Mouse (Mus musculus) ES-E14 (cell line): ENCODE data around the gene Ereg. TPM values are rescaled to one million over a fixed set of nuclear protein-coding genes. Genes with fewer than 3 reads are reported as not detected.

Experiments
- DNase-seq: peaks from one replicate; pipeline ENCODE4 v3.0.0-alpha.2; 2013; ENCODE audit warnings: low read depth, low spot score
- H3K27ac ChIP-seq: 2 replicates; pipeline ENCODE4 v1.5.1; 2012; ENCODE audit warnings: low read depth, mild to moderate bottlenecking, low read length, moderate library complexity, mixed read lengths; ENCODE audit not compliant: poor library complexity, insufficient read depth, severe bottlenecking
- H3K36me3 ChIP-seq: 2 replicates; pipeline ENCODE4 v1.6.1; 2012; ENCODE audit warnings: mild to moderate bottlenecking, low read length, moderate library complexity, mixed read lengths; ENCODE audit not compliant: control insufficient read depth, poor library complexity, insufficient read depth, severe bottlenecking
- H3K4me1 ChIP-seq, 2 experiments: fragments of 150-350 bp in 1 of 2; sonication (generic) in 1 of 2; 2 replicates each; pipeline ENCODE4 v1.6.1; 2012; ENCODE audit warnings: low read length in 2 of 2, mild to moderate bottlenecking in 1 of 2, mixed read lengths in 1 of 2; ENCODE audit not compliant: control insufficient read depth in 2 of 2, insufficient read depth in 2 of 2, poor library complexity in 1 of 2
- H3K4me3 ChIP-seq, 2 experiments: fragments of 150-350 bp in 1 of 2; sonication (generic) in 1 of 2; 2 replicates each; pipeline ENCODE4 v1.5.1; 2012; ENCODE audit warnings: low read length in 2 of 2, low read depth in 1 of 2, mild to moderate bottlenecking in 1 of 2, mixed read lengths in 1 of 2; ENCODE audit not compliant: insufficient read depth in 1 of 2, poor library complexity in 1 of 2, severe bottlenecking in 1 of 2
- H3K9ac ChIP-seq: 2 replicates; pipeline ENCODE4 v1.6.1; 2012; ENCODE audit warnings: low read depth, mild to moderate bottlenecking, low read length, mixed read lengths; ENCODE audit not compliant: poor library complexity, insufficient read depth, severe bottlenecking
- H3K9me3 ChIP-seq: fragments of 150-350 bp; sonication (generic); 2 replicates; pipeline ENCODE4 v1.6.1; 2012; ENCODE audit warnings: low read depth, mild to moderate bottlenecking, low read length; ENCODE audit not compliant: control insufficient read depth, insufficient read depth
- CHD2 ChIP-seq: IDR thresholded peaks from 2 replicates; pipeline ENCODE4 v1.6.1; 2014; ENCODE audit warnings: mild to moderate bottlenecking, low read depth, low read length, inconsistent platforms
- HCFC1 ChIP-seq: IDR thresholded peaks from 2 replicates; pipeline ENCODE4 v1.6.1; 2012; ENCODE audit warnings: low read length, inconsistent platforms, borderline replicate concordance; ENCODE audit not compliant: insufficient read depth
- MAFK ChIP-seq: IDR thresholded peaks from 2 replicates; pipeline ENCODE4 v1.6.1; 2014; ENCODE audit warnings: mild to moderate bottlenecking, low read depth, low read length, inconsistent platforms; ENCODE audit not compliant: insufficient read depth
- ZC3H11A ChIP-seq: IDR thresholded peaks from 2 replicates; pipeline ENCODE4 v1.6.1; 2012; ENCODE audit warnings: low read depth, mild to moderate bottlenecking, inconsistent platforms, low read length, borderline replicate concordance
- ZNF384 ChIP-seq: IDR thresholded peaks from 2 replicates; pipeline ENCODE4 v1.6.1; 2012; ENCODE audit warnings: low read depth, low read length, inconsistent platforms
- in situ Hi-C, 2 experiments: fragments of 600-800 bp; cut with MboI; formaldehyde crosslinking; loops; one replicate each; pipeline ENCODE4 v1.15.1; 2025; ENCODE audit warnings: low sequenced_read_pairs in 2 of 2, inconsistent platforms in 1 of 2; ENCODE audit not compliant: unreplicated experiment in 2 of 2
- total RNA-seq: library from RNA; depleted of rRNA; stranded (reverse); fragments of 300-350 nt; gene quantifications from 2 replicates; pipeline ENCODE4 v1.2.3, GENCODE M21; 2012

Ereg gene
- total RNA-seq, 1 experiment, result 0.13 TPM

DNA sequence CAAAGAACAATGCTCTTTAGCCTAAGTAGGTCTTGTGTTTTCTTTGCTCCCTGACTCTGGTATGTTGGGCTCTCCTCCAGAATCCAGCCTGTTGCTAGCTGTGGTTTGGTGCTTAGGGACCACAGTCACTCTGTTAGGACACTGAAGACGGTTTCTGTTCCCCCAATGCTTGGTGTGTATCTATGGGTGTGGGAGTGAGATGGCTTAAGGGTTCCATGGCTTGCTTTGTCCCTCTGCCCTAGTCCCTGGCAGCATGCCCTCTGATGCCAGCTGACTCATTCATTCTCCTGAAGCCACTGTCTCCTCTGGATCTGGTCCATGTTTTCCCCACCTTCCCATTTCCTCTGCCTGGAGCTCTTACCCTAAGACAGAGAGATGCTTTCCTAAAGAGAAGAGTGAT is 40.2 kb downstream of the Ereg start:
- H3K4me1 ChIP-seq, result no peaks in the 10 kb centered on the region
- TF ChIP-seq ZC3H11A, result no peak
- no peak for TF ChIP-seq HCFC1
- TF ChIP-seq CHD2, result no peak
- no peak for TF ChIP-seq MAFK
- no peak for TF ChIP-seq ZNF384
- no peaks in the 10 kb centered on the region for H3K9me3 ChIP-seq
- in situ Hi-C loops, result no loop called here
- no peak overlapping the region for H3K27ac ChIP-seq
- DNase-seq, result no peak
- no peak overlapping the region for H3K4me3 ChIP-seq
- H3K36me3 ChIP-seq, result no peaks in the 10 kb centered on the region
- H3K9ac ChIP-seq, result no peak overlapping the region

DNA sequence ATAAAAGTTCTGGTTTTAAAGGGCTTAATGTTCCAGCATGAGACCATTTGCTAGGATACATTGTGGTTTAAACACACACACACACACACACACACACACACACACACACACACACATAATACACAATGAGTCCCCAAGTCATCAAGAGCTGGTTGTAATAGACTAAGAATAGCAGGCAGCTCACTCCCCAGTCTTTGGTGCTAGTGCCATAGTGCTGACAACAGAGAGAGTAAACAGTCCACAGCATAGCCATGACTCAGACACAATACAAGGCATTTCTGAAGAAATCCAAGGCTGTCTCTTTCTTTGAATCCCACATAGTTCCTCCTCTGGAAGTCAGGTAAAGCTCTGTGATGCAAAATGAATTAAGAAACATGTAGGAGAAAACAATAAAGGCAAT is 44.2 kb downstream of the Ereg start:
- TF ChIP-seq CHD2, result no peak
- no peak for TF ChIP-seq HCFC1
- TF ChIP-seq ZNF384, result no peak
- no peak for TF ChIP-seq MAFK
- TF ChIP-seq ZC3H11A, result no peak
- no peak for DNase-seq
- H3K36me3 ChIP-seq, result no peaks in the 10 kb centered on the region
- no peak overlapping the region for H3K27ac ChIP-seq
- in situ Hi-C loops, result no loop called here
- no peak overlapping the region for H3K9ac ChIP-seq
- H3K4me1 ChIP-seq, result no peaks in the 10 kb centered on the region
- H3K4me3 ChIP-seq, result no peak overlapping the region
- no peaks in the 10 kb centered on the region for H3K9me3 ChIP-seq

DNA sequence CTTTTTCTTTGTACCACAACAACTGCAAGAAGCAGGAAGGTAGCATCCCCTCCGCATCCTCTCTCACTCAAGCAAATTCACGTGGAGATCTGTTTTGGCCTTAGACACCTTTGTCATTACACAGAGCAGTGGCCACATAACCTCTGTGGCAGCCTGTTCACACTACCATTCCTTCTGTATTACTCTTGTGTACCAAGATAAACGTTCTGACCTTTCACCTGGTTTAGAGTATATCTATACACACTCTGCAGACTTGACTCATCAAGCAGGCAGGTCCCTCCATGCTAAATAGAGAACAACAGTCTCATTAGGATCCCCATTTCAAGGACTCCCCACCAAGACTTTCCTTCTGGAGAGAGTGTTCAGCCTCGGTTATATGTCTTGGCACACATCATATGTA is 49.0 kb downstream of the Ereg start:
- no peaks in the 10 kb centered on the region for H3K36me3 ChIP-seq
- DNase-seq, result no peak
- H3K9ac ChIP-seq, result no peak overlapping the region
- no peak for TF ChIP-seq HCFC1
- TF ChIP-seq ZC3H11A, result no peak
- TF ChIP-seq CHD2, result no peak
- TF ChIP-seq MAFK, result no peak
- TF ChIP-seq ZNF384, result no peak
- no peaks in the 10 kb centered on the region for H3K4me1 ChIP-seq
- in situ Hi-C loops, result no loop called here
- no peaks in the 10 kb centered on the region for H3K9me3 ChIP-seq
- H3K27ac ChIP-seq, result no peak overlapping the region
- H3K4me3 ChIP-seq, result no peak overlapping the region

DNA sequence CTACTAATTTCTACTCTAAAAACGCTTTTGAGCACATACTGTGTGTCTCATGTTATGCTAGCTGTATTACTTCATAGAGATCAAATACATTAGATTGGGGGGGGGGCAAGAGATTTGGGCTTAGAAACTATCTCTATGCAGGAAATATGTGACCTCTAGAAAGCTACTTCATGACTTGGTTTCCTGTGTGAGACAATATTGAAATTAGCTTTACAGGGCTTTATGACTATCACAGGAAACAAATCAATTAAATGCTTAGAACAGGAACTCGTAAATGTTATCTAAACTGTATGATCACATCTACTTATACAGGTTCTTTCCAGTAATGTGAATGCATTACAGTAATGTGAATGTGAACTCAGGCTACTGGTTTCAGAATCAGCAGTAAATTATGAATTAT is 49.7 kb downstream of the Ereg start:
- in situ Hi-C loops, result no loop called here
- no peaks in the 10 kb centered on the region for H3K36me3 ChIP-seq
- no peak overlapping the region for H3K4me3 ChIP-seq
- no peak overlapping the region for H3K27ac ChIP-seq
- no peak overlapping the region for H3K9ac ChIP-seq
- no peak for DNase-seq
- TF ChIP-seq ZC3H11A, result no peak
- no peak for TF ChIP-seq HCFC1
- TF ChIP-seq MAFK, result no peak
- no peak for TF ChIP-seq ZNF384
- no peak for TF ChIP-seq CHD2
- H3K9me3 ChIP-seq, result no peaks in the 10 kb centered on the region
- no peaks in the 10 kb centered on the region for H3K4me1 ChIP-seq

DNA sequence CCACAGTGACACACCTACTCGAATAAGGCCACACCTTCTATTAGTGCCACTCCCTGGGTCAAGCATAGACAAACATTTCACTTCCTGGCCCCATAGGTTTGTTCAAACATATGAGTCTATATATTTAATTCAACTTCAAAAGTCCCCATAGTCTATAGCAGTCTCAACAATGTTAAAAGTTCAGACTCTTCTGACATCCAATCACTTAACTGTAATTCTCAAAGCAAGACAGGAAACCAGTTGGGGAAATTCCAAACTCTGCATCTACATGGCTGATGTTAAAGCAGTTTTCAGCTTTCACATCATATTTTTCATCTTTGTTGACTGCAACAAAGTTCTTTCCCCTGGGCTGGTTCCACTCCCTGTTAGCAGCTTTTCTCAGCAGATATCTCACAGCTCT is 52.2 kb downstream of the Ereg start:
- in situ Hi-C loops, result no loop called here
- Histone ChIP-seq H3K27ac (no peak overlapping the region), H3K4me1 (no peaks in the 10 kb centered on the region), H3K9me3 (no peaks in the 10 kb centered on the region), H3K36me3 (no peaks in the 10 kb centered on the region), H3K9ac (no peak overlapping the region), H3K4me3 (no peak overlapping the region)
- DNase-seq, result no peak
- no peak for TF ChIP-seq MAFK
- TF ChIP-seq HCFC1, result no peak
- no peak for TF ChIP-seq ZNF384
- TF ChIP-seq ZC3H11A, result no peak
- no peak for TF ChIP-seq CHD2
